Mouse (Mus musculus): ENCODE results near the gene Ap4s1. TPM values are rescaled to one million over a fixed set of nuclear protein-coding genes. Genes with fewer than 3 reads are reported as not detected.
"Not testable (repeated sequence)": the region's sequence is repeated elsewhere in the genome, so short reads cannot be mapped to it uniquely, and the experiment has no call there.

Ap4s1 gene
- polyA plus RNA-seq, 1 experiment from 2014 or later = 11.8 TPM

- CTCF ChIA-PET = no interaction called here
- in situ Hi-C loops (cut with MboI; ENCODE audit: low pct_unique_long_range_greater_than_20kb) = no loop called here
- no peak for DNase-seq (ENCODE audit: low read depth, low spot score)
- TF ChIP-seq CTCF (IDR thresholded peaks at IDR 0.05) = no peak
- POLR2A ChIA-PET = no interaction called here
- no peak for ATAC-seq
- no peaks in the 10 kb centered on the region for H3K27me3 ChIP-seq
These were observed 12.0 kb upstream of the Ap4s1 start for GRCm38 (mm10) chr12:51678844-51679243.

GRCm38 (mm10) chr12:51688546-51688945 is 2.3 kb upstream of the Ap4s1 start:
- DNase-seq (ENCODE audit: low read depth, low spot score) (no peak), ATAC-seq (no peak)
- POLR2A ChIA-PET = no interaction called here
- in situ Hi-C loops (cut with MboI; ENCODE audit: low pct_unique_long_range_greater_than_20kb) = no loop called here
- CTCF ChIA-PET = interaction anchor here (1.3 kb wide), 1 partner anchor 22 kb away, joined by 4 read pairs; no protein-coding TSS in a partner anchor
- H3K27me3 ChIP-seq = no peaks in the 10 kb centered on the region
- TF ChIP-seq CTCF (IDR thresholded peaks at IDR 0.05) = no peak

GRCm38 (mm10) chr12:51691845-51692632 is 1.2 kb downstream of the Ap4s1 start, which contains the start of gene Strn3:
Strn3 (minus strand) TSS chr12:51691897.
- POLR2A ChIA-PET = interaction anchor here (0.6 kb wide), 1 partner anchor 1161 kb away, joined by 3 read pairs; no protein-coding TSS in a partner anchor
- DNase-seq (ENCODE audit: low read depth, low spot score) = peak; percentile 95
- peak; percentile 89 for ATAC-seq
- in situ Hi-C loops (cut with MboI; ENCODE audit: low pct_unique_long_range_greater_than_20kb) = no loop called here
- no peak for TF ChIP-seq CTCF (IDR thresholded peaks at IDR 0.05)
- no peaks in the 10 kb centered on the region for H3K27me3 ChIP-seq
- CTCF ChIA-PET = interaction anchor here (1.2 kb wide), 1 partner anchor 23 kb away, joined by 3 read pairs; no protein-coding TSS in a partner anchor

- in situ Hi-C loops (cut with MboI; ENCODE audit: low pct_unique_long_range_greater_than_20kb); H3K27me3 ChIP-seq; POLR2A ChIA-PET; ATAC-seq; DNase-seq (ENCODE audit: low read depth, low spot score): not testable (repeated sequence)
- CTCF ChIA-PET = interaction anchor here (1.2 kb wide), 1 partner anchor 22 kb away, joined by 3 read pairs; no protein-coding TSS in a partner anchor
These were observed 2.0 kb downstream of the Ap4s1 start for GRCm38 (mm10) chr12:51692870-51693269.

GRCm38 (mm10) chr12:51693419-51693818 is 2.6 kb downstream of the Ap4s1 start:
- CTCF ChIA-PET = interaction anchor here (1.2 kb wide), 1 partner anchor 22 kb away, joined by 3 read pairs; no protein-coding TSS in a partner anchor
- no peaks in the 10 kb centered on the region for H3K27me3 ChIP-seq
- ATAC-seq (no peak), DNase-seq (ENCODE audit: low read depth, low spot score) (no peak)
- in situ Hi-C loops (cut with MboI; ENCODE audit: low pct_unique_long_range_greater_than_20kb) = no loop called here
- no peak for TF ChIP-seq CTCF (IDR thresholded peaks at IDR 0.05)
- POLR2A ChIA-PET = interaction anchor here (1.3 kb wide), 1 partner anchor 10 kb away, joined by 3 read pairs; no protein-coding TSS in a partner anchor

GRCm38 (mm10) chr12:51694096-51694495 is 3.3 kb downstream of the Ap4s1 start:
- POLR2A ChIA-PET = interaction anchor here (1.3 kb wide), 1 partner anchor 10 kb away, joined by 3 read pairs; no protein-coding TSS in a partner anchor
- no peak for TF ChIP-seq CTCF (IDR thresholded peaks at IDR 0.05)
- in situ Hi-C loops (cut with MboI; ENCODE audit: low pct_unique_long_range_greater_than_20kb) = no loop called here
- DNase-seq (ENCODE audit: low read depth, low spot score) (no peak), ATAC-seq (no peak)
- H3K27me3 ChIP-seq = no peaks in the 10 kb centered on the region
- CTCF ChIA-PET = no interaction called here

- DNase-seq (ENCODE audit: low read depth, low spot score) (no peak), ATAC-seq (no peak)
- ChIA-PET CTCF (interaction anchor here (1.3 kb wide), 1 partner anchor 9 kb away, joined by 3 read pairs; no protein-coding TSS in a partner anchor), POLR2A (no interaction called here)
- in situ Hi-C loops (cut with MboI; ENCODE audit: low pct_unique_long_range_greater_than_20kb) = no loop called here
- no peak for TF ChIP-seq CTCF (IDR thresholded peaks at IDR 0.05)
- no peaks in the 10 kb centered on the region for H3K27me3 ChIP-seq
These were observed 4.1 kb downstream of the Ap4s1 start for GRCm38 (mm10) chr12:51694966-51695365.

GRCm38 (mm10) chr12:51696157-51696556 is 5.3 kb downstream of the Ap4s1 start:
- no peak for TF ChIP-seq CTCF (IDR thresholded peaks at IDR 0.05)
- no peak for DNase-seq (ENCODE audit: low read depth, low spot score)
- ATAC-seq = no peak
- no peaks in the 10 kb centered on the region for H3K27me3 ChIP-seq
- ChIA-PET CTCF (interaction anchor here (1.3 kb wide), 1 partner anchor 8 kb away, joined by 3 read pairs; no protein-coding TSS in a partner anchor), POLR2A (interaction anchor here (0.6 kb wide), 1 partner anchor 281 kb away, joined by 4 read pairs; no protein-coding TSS in a partner anchor)
- in situ Hi-C loops (cut with MboI; ENCODE audit: low pct_unique_long_range_greater_than_20kb) = no loop called here

GRCm38 (mm10) chr12:51699623-51700393 is 9.0 kb downstream of the Ap4s1 start:
- H3K27me3 ChIP-seq = no peaks in the 10 kb centered on the region
- TF ChIP-seq CTCF (IDR thresholded peaks at IDR 0.05) = no peak
- ChIA-PET CTCF (interaction anchor here (0.8 kb wide), 1 partner anchor 9 kb away, joined by 3 read pairs; no protein-coding TSS in a partner anchor), POLR2A (no interaction called here)
- DNase-seq (ENCODE audit: low read depth, low spot score) (no peak), ATAC-seq (peak; percentile 63)
- in situ Hi-C loops (cut with MboI; ENCODE audit: low pct_unique_long_range_greater_than_20kb) = no loop called here

GRCm38 (mm10) chr12:51701723-51702122 is 10.9 kb downstream of the Ap4s1 start:
- DNase-seq (ENCODE audit: low read depth, low spot score) = no peak
- CTCF ChIA-PET = interaction anchor here (0.7 kb wide), 1 partner anchor 278 kb away, joined by 3 read pairs; no protein-coding TSS in a partner anchor
- POLR2A ChIA-PET = no interaction called here
- no peak for ATAC-seq
- H3K27me3 ChIP-seq = no peaks in the 10 kb centered on the region
- in situ Hi-C loops (cut with MboI; ENCODE audit: low pct_unique_long_range_greater_than_20kb) = no loop called here
- TF ChIP-seq CTCF (IDR thresholded peaks at IDR 0.05) = peak; percentile 36

All from Patski (cell line).